Mouse (Mus musculus): Measurements from ENCODE around the gene Clptm1.

GRCm38 (mm10) chr7:19673083-19673699 is 8.4 kb upstream of the Clptm1 start:
- no peak for TF ChIP-seq CTCF (IDR thresholded peaks at IDR 0.05; ENCODE audit: borderline replicate concordance, insufficient read depth, low read depth, low read length)
- TF ChIP-seq POLR2A (IDR thresholded peaks at IDR 0.05; ENCODE audit: borderline replicate concordance, insufficient read depth, low read length): no peak

All from cerebellum, adult 2 months (tissue).